ENCODE assay signal across 9 mouse cellular contexts in genomic region chr14:118768354-118768713, GRCm38 (mm10). TPM values are rescaled to one million over a fixed set of nuclear protein-coding genes. Genes with fewer than 3 reads are reported as not detected.
DNase-seq lines count a peak whose midpoint lies in the region; ATAC-seq and TF ChIP-seq lines count a peak whose summit lies in the region.
"Had no signal": no experiment of that assay in that cellular context is flagged by ENCODE, and none has a peak within 500 bp of the region (broad histone marks: within the 10 kb centered on the region; RNA-seq: fewer than 3 reads in every experiment).

No protein-coding gene starts in this region.

- WGBS in heart, embryonic 15.5 days = 43% methylated on average over 17 of the region's 17 CpGs
- WGBS in heart, embryonic 10.5 days = 49% methylated on average over 17 of the region's 17 CpGs
- 33% methylated on average over 17 of the region's 17 CpGs for WGBS in liver, embryonic 13.5 days (ENCODE audit: insufficient replicate concordance)
- WGBS in cerebellum, adult 2 months = 44% methylated on average over 17 of the region's 17 CpGs

- 0 out of 2 replicates have a peak, but pooled peaks have one; percentile 10 for ATAC-seq in heart, embryonic 15.5 days (replicated peaks; ENCODE audit: insufficient number of reproducible peaks, insufficient read depth, low FRiP score, low read depth)
- ATAC-seq in common myeloid progenitor, adult 5-6 weeks (replicated peaks; ENCODE audit: low read depth, poor library complexity, severe bottlenecking) = peak; percentile 28
- ATAC-seq in liver, embryonic 13.5 days (ENCODE audit: low read depth) = peak; percentile 78

- H3K9ac ChIP-seq in heart, embryonic 15.5 days = no peak overlapping the region
- peak overlapping the region; percentile 14 for H3K9ac ChIP-seq in liver, embryonic 13.5 days
- H3K9ac ChIP-seq: limb, embryonic 13.5 days had no signal

- TF ChIP-seq CTCF in cerebellum, adult 2 months (IDR thresholded peaks at IDR 0.05; ENCODE audit: borderline replicate concordance, insufficient read depth, low read depth, low read length) = no peak

- H3K4me3 ChIP-seq in heart, embryonic 15.5 days = no peak overlapping the region
- H3K4me3 ChIP-seq in heart, embryonic 10.5 days = no peak overlapping the region
- no peak overlapping the region for H3K4me3 ChIP-seq in liver, embryonic 13.5 days (replicated peaks)
- H3K4me3 ChIP-seq in cerebellum, adult 2 months (replicated peaks; ENCODE audit: insufficient read depth, low read depth, low read length) = no peak overlapping the region
- H3K4me3 ChIP-seq: limb, embryonic 13.5 days had no signal

- DNase-seq in heart, embryonic 10.5 days (ENCODE audit: low spot score) = no peak
- DNase-seq in 416B (ENCODE audit: low read depth) = peak; percentile 11
- no peak for DNase-seq in liver, embryonic 13.5 days
- DNase-seq in thymus, postnatal 4 days = no peak
- no peak for DNase-seq in cerebellum, adult 2 months
- DNase-seq in cerebellum, postnatal 25 days = no peak

- no peak overlapping the region for H3K27ac ChIP-seq in heart, embryonic 15.5 days
- no peak overlapping the region for H3K27ac ChIP-seq in heart, embryonic 10.5 days
- H3K27ac ChIP-seq in liver, embryonic 13.5 days = no peak overlapping the region
- no peak overlapping the region for H3K27ac ChIP-seq in cerebellum, adult 2 months (ENCODE audit: insufficient read depth, low read length)
- H3K27ac ChIP-seq: limb, embryonic 13.5 days had no signal

- H3K9me3 ChIP-seq in heart, embryonic 15.5 days (replicated peaks) = no peaks in the 10 kb centered on the region
- H3K9me3 ChIP-seq in heart, embryonic 10.5 days = no peaks in the 10 kb centered on the region
- no peaks in the 10 kb centered on the region for H3K9me3 ChIP-seq in liver, embryonic 13.5 days (replicated peaks)
- H3K9me3 ChIP-seq: limb, embryonic 13.5 days had no signal

- no peaks in the 10 kb centered on the region for H3K4me1 ChIP-seq in heart, embryonic 15.5 days (replicated peaks)
- no peaks in the 10 kb centered on the region for H3K4me1 ChIP-seq in heart, embryonic 10.5 days
- H3K4me1 ChIP-seq in liver, embryonic 13.5 days (replicated peaks) = peaks cover 27% of the 10 kb centered on the region
- no peaks in the 10 kb centered on the region for H3K4me1 ChIP-seq in cerebellum, adult 2 months (ENCODE audit: control insufficient read depth, insufficient read depth, low read length)
- H3K4me1 ChIP-seq: limb, embryonic 13.5 days had no signal

- TF ChIP-seq POLR2A in cerebellum, adult 2 months (IDR thresholded peaks at IDR 0.05; ENCODE audit: borderline replicate concordance, insufficient read depth, low read length) = no peak

- peaks cover 10% of the 10 kb centered on the region; the same call in 1 of the 2 replicates for H3K27me3 ChIP-seq in heart, embryonic 15.5 days
- peaks cover 20% of the 10 kb centered on the region; the same call in 1 of the 2 replicates for H3K27me3 ChIP-seq in heart, embryonic 10.5 days (ENCODE audit: insufficient read depth, poor library complexity, severe bottlenecking)
- H3K27me3 ChIP-seq in liver, embryonic 13.5 days = no peaks in the 10 kb centered on the region
- no peaks in the 10 kb centered on the region for H3K27me3 ChIP-seq in cerebellum, adult 2 months (ENCODE audit: control insufficient read depth, insufficient read depth, low read length)

- H3K4me2 ChIP-seq in heart, embryonic 15.5 days = no peak overlapping the region
- peak overlapping the region; percentile 36 for H3K4me2 ChIP-seq in liver, embryonic 13.5 days
- H3K4me2 ChIP-seq: limb, embryonic 13.5 days had no signal

- H3K36me3 ChIP-seq in heart, embryonic 15.5 days = no peaks in the 10 kb centered on the region
- H3K36me3 ChIP-seq in heart, embryonic 10.5 days = no peaks in the 10 kb centered on the region
- H3K36me3 ChIP-seq in liver, embryonic 13.5 days = no peaks in the 10 kb centered on the region
- H3K36me3 ChIP-seq: limb, embryonic 13.5 days had no signal

RNA-seq across cellular contexts. Expression of gene Cldn10, which starts 19.4 kb away (rescaled TPM):
- polyA plus RNA-seq in heart, embryonic 15.5 days (2015; fragmentation: Nextera tagmentation; extraction: Ambion mirVana) = 2.6 and 3.5 TPM in 2 replicates
- 0.15 and 0.70 TPM in 2 replicates for polyA plus RNA-seq in heart, embryonic 10.5 days (2016; fragmentation: Nextera tagmentation; extraction: Ambion mirVana)
- total RNA-seq in common myeloid progenitor, adult 5-6 weeks (2017) = 0.05 TPM in 1 of 2 replicates, not detected in the other
- polyA plus RNA-seq in liver, embryonic 13.5 days (2015; fragmentation: Nextera tagmentation; extraction: Ambion mirVana) = 0.20 and 0.51 TPM in 2 replicates
- 21.2 and 24.5 TPM in 2 replicates for polyA plus RNA-seq in cerebellum, adult 2 months (2012; rRNA removed)

Comparison
In these comparisons a context has a peak if more than half of its experiments do, and no peak if none do; other contexts are left out.
1. ATAC-seq: peak in every context shown above with its lines; median percentile 78 in liver, embryonic 13.5 days; 28 in common myeloid progenitor, adult 5-6 weeks; 10 in heart, embryonic 15.5 days.